Mouse (Mus musculus): ENCODE results near the gene Suclg1. TPM values are rescaled to one million over a fixed set of nuclear protein-coding genes. Genes with fewer than 3 reads are reported as not detected.

Suclg1 gene
- 147 and 261 TPM in 2 replicates for polyA plus RNA-seq (2012; rRNA removed; ENCODE audit: low replicate concordance)

GRCm38 (mm10) chr6:73248237-73249048, at the start of gene Suclg1:
TSS of gene Suclg1 (plus strand) at chr6:73248382.

GRCm38 (mm10) chr6:73221189-73221957, 26.8 kb upstream of the Suclg1 start, which contains the start of gene Dnah6:
TSS of gene Dnah6 (minus strand) at chr6:73221651.

Other genes starting within 250 kb of the Suclg1 start
- gene Dnah6, start 26.7 kb upstream of the Suclg1 start, polyA plus RNA-seq (2012; rRNA removed; ENCODE audit: low replicate concordance): 0.04 and 0.06 TPM in 2 replicates
- not detected in 2 replicates for gene 4931417E11Rik, start 221.3 kb downstream of the Suclg1 start, polyA plus RNA-seq (2012; rRNA removed; ENCODE audit: low replicate concordance)

Measured in subcutaneous adipose tissue, adult 2 months (tissue).